Mouse (Mus musculus): Measurements from ENCODE around the gene Clasp1. TPM values are rescaled to one million over a fixed set of nuclear protein-coding genes. Genes with fewer than 3 reads are reported as not detected.

Gene Clasp1
- total RNA-seq, 2 experiments from 2014 or later, result 34.0 to 43.6 TPM

- ATAC-seq (ENCODE audit: poor library complexity, severe bottlenecking), result no peak
Measured at GRCm38 (mm10) chr1:118486021-118486420, 97.2 kb downstream of the Clasp1 start.

- 0 out of 2 replicates have a peak, but pooled peaks have one; percentile 24 for ATAC-seq (ENCODE audit: poor library complexity, severe bottlenecking)
Measured at GRCm38 (mm10) chr1:118492811-118493210, 104.0 kb downstream of the Clasp1 start.

GRCm38 (mm10) chr1:118494551-118494950, 105.7 kb downstream of the Clasp1 start:
- ATAC-seq (ENCODE audit: poor library complexity, severe bottlenecking), result no peak

GRCm38 (mm10) chr1:118498311-118498710, 109.5 kb downstream of the Clasp1 start:
- ATAC-seq (ENCODE audit: poor library complexity, severe bottlenecking), result peak; percentile 98

- ATAC-seq (ENCODE audit: poor library complexity, severe bottlenecking), result no peak
Measured at GRCm38 (mm10) chr1:118500606-118501005, 111.7 kb downstream of the Clasp1 start.

- no peak for ATAC-seq (ENCODE audit: poor library complexity, severe bottlenecking)
Measured at GRCm38 (mm10) chr1:118501691-118502090, 112.8 kb downstream of the Clasp1 start.

- ATAC-seq (ENCODE audit: poor library complexity, severe bottlenecking), result no peak
Measured at GRCm38 (mm10) chr1:118505746-118506145, 116.9 kb downstream of the Clasp1 start.

GRCm38 (mm10) chr1:118510996-118511395, 122.1 kb downstream of the Clasp1 start:
- ATAC-seq (ENCODE audit: poor library complexity, severe bottlenecking), result no peak

GRCm38 (mm10) chr1:118511738-118512530, 123.1 kb downstream of the Clasp1 start:
- no peak for ATAC-seq (ENCODE audit: poor library complexity, severe bottlenecking)

- no peak for ATAC-seq (ENCODE audit: poor library complexity, severe bottlenecking)
Measured at GRCm38 (mm10) chr1:118516256-118516655, 127.4 kb downstream of the Clasp1 start.

GRCm38 (mm10) chr1:118523161-118523560, 134.3 kb downstream of the Clasp1 start:
- ATAC-seq (ENCODE audit: poor library complexity, severe bottlenecking), result no peak

- ATAC-seq (ENCODE audit: poor library complexity, severe bottlenecking), result peak; percentile 76
Measured at GRCm38 (mm10) chr1:118525336-118525735, 136.5 kb downstream of the Clasp1 start.

- ATAC-seq (ENCODE audit: poor library complexity, severe bottlenecking), result peak; percentile 28; the same call in 1 of the 2 replicates
Measured at GRCm38 (mm10) chr1:118529213-118529612, 140.4 kb downstream of the Clasp1 start.

- no peak for ATAC-seq (ENCODE audit: poor library complexity, severe bottlenecking)
Measured at GRCm38 (mm10) chr1:118531259-118531658, 142.4 kb downstream of the Clasp1 start.

GRCm38 (mm10) chr1:118536021-118536420, 147.2 kb downstream of the Clasp1 start:
- ATAC-seq (ENCODE audit: poor library complexity, severe bottlenecking), result no peak

GRCm38 (mm10) chr1:118539046-118539445, 150.2 kb downstream of the Clasp1 start:
- ATAC-seq (ENCODE audit: poor library complexity, severe bottlenecking), result no peak

- ATAC-seq (ENCODE audit: poor library complexity, severe bottlenecking), result no peak
Measured at GRCm38 (mm10) chr1:118542880-118543279, 154.0 kb downstream of the Clasp1 start.

- ATAC-seq (ENCODE audit: poor library complexity, severe bottlenecking), result no peak
Measured at GRCm38 (mm10) chr1:118548769-118549168, 159.9 kb downstream of the Clasp1 start.

- no peak for ATAC-seq (ENCODE audit: poor library complexity, severe bottlenecking)
Measured at GRCm38 (mm10) chr1:118551152-118551551, 162.3 kb downstream of the Clasp1 start.

GRCm38 (mm10) chr1:118552071-118552470, 163.2 kb downstream of the Clasp1 start:
- ATAC-seq (ENCODE audit: poor library complexity, severe bottlenecking), result no peak

- ATAC-seq (ENCODE audit: poor library complexity, severe bottlenecking), result no peak
Measured at GRCm38 (mm10) chr1:118553045-118553444, 164.2 kb downstream of the Clasp1 start.

- no peak for ATAC-seq (ENCODE audit: poor library complexity, severe bottlenecking)
Measured at GRCm38 (mm10) chr1:118553451-118553850, 164.6 kb downstream of the Clasp1 start.

GRCm38 (mm10) chr1:118554961-118555360, 166.1 kb downstream of the Clasp1 start:
- no peak for ATAC-seq (ENCODE audit: poor library complexity, severe bottlenecking)

Measured in megakaryocyte, adult 5-6 weeks (primary cell).